Mouse (Mus musculus): ENCODE results near the gene Dmkn. TPM values are rescaled to one million over a fixed set of nuclear protein-coding genes. Genes with fewer than 3 reads are reported as not detected.
"Not testable (repeated sequence)": the region's sequence is repeated elsewhere in the genome, so short reads cannot be mapped to it uniquely, and the experiment has no call there.

Gene Dmkn
- total RNA-seq, 2 experiments from 2014 or later, result 2.6 to 3.9 TPM

DNA sequence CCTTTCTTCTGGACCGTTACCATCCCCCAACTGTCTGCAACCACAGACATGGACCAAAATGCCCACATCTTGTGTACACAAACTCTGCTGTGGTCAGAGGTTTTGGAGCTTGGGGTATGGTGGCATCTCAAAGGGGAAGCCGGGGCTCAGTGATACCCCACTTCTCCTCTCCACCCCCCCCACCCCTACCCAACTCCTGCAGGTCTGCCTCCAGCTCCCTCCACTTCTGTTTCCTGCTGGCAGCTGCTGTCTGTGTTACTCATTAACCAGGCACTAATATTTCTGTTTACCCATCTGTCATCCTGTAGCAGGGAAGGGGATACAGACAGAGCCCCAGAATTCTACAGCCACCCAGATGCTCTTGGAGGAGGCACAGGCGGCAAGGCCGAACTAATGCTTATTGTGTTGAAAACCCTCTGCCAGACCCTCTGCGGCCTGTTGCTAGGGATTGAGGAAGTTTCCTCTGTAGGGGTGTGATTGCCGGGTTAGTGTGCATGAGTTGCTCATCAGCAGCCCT lies 48.8 kb downstream of the Dmkn start:
- DNase-seq, result no peak

DNA sequence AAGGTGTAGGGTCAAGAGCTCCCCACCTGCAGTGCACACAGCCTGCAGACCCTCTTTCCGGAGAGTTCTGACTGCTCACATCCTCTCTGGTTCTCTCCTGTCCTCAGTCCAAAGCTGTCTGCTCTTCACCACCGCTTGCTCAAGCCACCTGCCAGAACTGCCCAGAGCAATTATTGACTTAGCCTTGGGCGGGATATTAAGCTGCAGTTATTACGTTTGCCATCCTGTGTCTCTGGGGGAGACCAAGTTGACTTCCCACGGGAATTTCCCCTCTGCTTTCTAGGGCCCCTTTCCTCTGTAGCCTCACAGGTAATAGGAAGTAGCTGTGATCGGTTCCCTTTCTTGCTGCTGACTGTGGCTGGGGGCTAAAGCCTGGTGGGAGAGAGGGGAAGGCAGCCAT lies 56.6 kb downstream of the Dmkn start:
- DNase-seq, result no peak

DNA sequence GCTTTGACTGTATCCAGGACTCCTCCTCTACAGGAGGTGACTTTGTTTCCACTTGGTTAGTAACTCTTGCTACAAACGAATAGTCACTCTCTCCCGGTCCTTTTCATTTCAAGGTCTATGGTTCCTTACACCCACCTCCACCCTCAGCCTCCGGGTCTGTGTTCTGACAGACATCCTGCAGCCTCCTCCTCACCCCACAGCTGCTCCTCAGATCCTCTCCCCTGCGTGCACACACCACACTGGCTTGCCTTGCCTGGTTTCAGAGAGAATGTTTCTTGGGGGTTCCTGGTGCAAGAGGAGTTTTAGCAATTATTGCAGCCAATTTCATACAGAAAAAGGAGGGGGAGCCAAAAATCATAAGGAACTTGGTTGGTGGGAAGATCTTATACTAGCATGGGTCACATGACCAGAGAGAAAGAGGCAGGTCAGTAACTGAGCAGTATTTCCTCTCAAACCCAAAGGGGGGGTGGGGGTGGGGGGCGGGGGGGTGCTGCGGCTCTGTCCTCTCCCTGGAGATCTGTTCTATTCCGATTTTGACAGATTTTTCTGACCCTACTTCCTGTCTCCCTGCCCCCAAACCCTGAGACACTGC lies 57.4 kb downstream of the Dmkn start:
- DNase-seq, result no peak

DNA sequence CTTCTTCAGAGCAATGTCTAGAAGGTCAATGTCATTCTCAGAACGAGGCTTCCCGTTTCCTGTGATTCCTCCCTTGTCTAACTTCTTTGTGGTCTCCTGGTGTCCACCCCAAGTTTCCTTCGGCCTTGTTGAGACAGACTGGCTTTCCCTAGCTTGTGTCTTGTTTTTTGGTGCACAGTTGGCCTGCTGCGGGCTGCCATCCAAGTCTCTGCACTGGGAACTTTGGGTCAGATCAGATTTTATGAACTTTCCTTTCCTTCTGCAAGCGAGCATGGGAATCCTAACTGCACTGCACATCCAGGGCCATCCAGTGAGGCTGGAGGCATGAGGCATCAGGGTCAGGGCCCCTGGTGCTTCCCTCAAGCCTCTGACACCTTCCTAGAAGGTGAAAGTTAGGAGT lies 58.0 kb downstream of the Dmkn start:
- peak; percentile 31 for DNase-seq

DNA sequence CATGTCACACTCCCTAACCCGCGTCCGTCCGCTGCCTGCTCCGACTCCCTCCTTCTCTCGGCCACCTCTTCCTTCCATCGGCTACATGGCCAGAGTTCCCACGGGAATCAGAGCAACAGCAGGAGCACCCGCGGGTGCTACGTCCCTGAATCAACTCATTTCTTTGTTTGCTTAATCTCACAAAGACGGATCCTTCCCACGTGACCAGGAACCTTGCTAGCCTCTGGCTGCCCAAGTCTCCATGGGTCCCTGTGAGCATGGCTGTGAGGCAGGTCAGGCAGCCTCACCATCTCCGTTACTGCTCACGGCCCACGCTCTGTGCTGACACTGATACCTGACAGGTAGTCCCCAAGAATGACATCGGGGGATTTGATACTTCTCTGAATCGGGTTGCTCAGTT lies 60.1 kb downstream of the Dmkn start, which contains the start of gene Ffar2:
Gene Ffar2, minus strand, starts transcription at position 101 of the 400 bp plus-strand sequence.
- no peak for DNase-seq

DNA sequence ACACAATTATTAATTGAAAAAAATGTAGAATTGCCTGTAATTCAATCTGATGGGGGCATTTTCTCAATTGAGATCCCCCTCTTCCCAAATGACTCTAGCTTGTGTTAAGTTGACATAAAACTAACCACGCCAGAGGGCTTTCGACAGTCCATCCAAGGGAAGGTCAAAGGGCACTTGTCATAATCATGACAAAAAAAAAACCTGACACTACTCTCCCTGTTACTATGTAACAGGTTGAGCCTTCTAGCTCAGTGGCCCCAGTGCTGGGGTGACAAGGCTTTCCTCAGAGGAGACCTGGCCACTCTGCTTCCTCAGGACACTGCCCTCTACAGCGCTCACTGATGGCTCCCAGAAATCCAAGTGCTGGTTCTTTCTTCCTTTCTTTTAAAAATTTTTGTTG lies 60.8 kb downstream of the Dmkn start:
- no peak for DNase-seq

DNA sequence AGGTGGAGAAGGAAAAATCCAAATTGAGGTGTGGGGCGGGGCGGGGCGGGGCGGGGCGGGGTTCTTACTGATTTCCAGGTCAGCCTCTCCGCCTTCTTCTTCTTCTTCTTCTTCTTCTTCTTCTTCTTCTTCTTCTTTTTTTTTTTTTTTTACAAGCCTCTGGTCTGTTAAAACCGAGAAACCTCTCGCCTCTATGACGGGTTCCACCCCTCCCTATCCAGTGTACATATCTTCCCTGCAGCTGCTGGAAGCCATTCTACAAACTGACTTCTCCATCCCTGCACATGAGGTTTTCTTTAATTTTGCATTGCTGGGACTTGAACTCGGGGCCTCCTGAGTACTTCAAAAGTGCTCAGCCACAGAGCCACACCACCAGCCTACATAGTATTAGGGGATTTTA lies 63.1 kb downstream of the Dmkn start:
- no peak for DNase-seq

DNA sequence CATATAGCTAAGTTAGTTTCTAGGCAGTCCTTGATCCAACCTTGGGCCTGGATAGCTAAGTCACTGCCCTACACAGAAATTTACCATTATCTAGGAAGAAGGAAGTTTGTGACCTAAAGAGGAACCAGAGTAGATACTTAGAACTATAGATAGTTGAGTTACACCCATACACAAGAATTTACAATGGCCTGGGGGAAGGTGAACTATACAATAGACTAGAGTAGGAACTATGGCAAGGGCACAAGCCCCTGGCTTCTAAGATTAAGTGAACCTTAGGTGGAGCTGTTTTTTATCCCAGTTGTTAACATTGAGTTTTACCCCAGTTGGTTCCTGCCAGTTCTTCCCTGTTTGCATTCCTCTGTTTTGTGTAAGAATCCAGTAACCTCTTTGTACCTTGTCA lies 65.3 kb downstream of the Dmkn start:
- not testable (repeated sequence) for DNase-seq

DNA sequence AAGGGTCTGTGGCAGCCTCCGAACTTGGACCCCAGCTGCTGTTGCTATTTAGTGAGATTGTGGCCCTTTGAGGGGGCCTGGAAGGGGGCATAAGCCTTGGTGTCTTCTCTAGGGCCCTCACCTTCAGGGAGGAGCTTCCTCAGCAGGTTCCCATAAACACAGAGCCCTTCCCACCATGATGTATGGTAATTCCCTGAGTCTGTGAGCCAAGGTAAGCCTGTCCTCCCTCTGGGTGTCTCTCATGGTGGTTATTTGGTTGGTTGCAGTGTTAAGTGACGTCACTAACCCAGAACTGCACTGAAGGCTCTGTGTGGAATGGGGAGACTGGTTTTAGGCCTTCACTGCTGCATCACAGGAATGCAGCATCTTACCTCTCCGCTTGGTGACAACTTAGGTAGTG lies 65.9 kb downstream of the Dmkn start:
- no peak for DNase-seq

Other genes starting within 250 kb of the Dmkn start
- 10 to 100 TPM in 1 of 2 experiments, 1 to 10 TPM in 1; 5.0 to 11.7 TPM for gene Arhgap33, start 228.7 kb upstream of the Dmkn start, total RNA-seq (2021)
- 10 to 100 TPM; 25.5 to 68.9 TPM for gene Hspb6, start 211.6 kb upstream of the Dmkn start, total RNA-seq (2021)
- gene Proser3, start 211.5 kb upstream of the Dmkn start, total RNA-seq (2021), result 10 to 100 TPM in 1 of 2 experiments, 1 to 10 TPM in 1; 5.3 to 10.1 TPM
- gene Lin37, start 203.9 kb upstream of the Dmkn start, total RNA-seq (2021), result 10 to 100 TPM; 34.4 to 40.5 TPM
- gene U2af1l4, start 200.5 kb upstream of the Dmkn start, total RNA-seq (2021), result 10 to 100 TPM; 61.4 to 71.1 TPM
- gene Gm49396, start 200.4 kb upstream of the Dmkn start, total RNA-seq (2021), result 1 to 10 TPM; 2.4 to 7.1 TPM
- gene Psenen, start 200.1 kb upstream of the Dmkn start, total RNA-seq (2021), result 100 to 1,000 TPM; 119 to 128 TPM
- 1 to 10 TPM; 2.6 to 4.7 TPM for gene Igflr1, start 198.3 kb upstream of the Dmkn start, total RNA-seq (2021)
- gene Kmt2b, start 175.0 kb upstream of the Dmkn start, total RNA-seq (2021), result 10 to 100 TPM; 34.9 to 48.7 TPM
- gene Zbtb32, start 164.8 kb upstream of the Dmkn start, total RNA-seq (2021), result under 1 TPM; 0.18 to 0.27 TPM
- gene Upk1a, start 150.9 kb upstream of the Dmkn start, total RNA-seq (2021), result under 1 TPM; 0.33 to 0.48 TPM
- gene Cox6b1, start 137.6 kb upstream of the Dmkn start, total RNA-seq (2021), result 1,000 to 10,000 TPM; 3,012 to 3,285 TPM
- not detected for gene Etv2, start 127.9 kb upstream of the Dmkn start, total RNA-seq (2021)
- gene Rbm42, start 113.4 kb upstream of the Dmkn start, total RNA-seq (2021), result 10 to 100 TPM; 64.5 to 72.9 TPM
- gene Haus5, start 98.8 kb upstream of the Dmkn start, total RNA-seq (2021), result 10 to 100 TPM; 10.5 to 12.4 TPM
- not detected for gene Pmis2, start 92.2 kb upstream of the Dmkn start, total RNA-seq (2021)
- 1 to 10 TPM in 1 of 2 experiments, not detected in 1; 2.6 TPM for gene 2200002J24Rik, start 64.8 kb upstream of the Dmkn start, total RNA-seq (2021)
- 1 to 10 TPM; 2.3 to 3.1 TPM for gene Atp4a, start 51.5 kb upstream of the Dmkn start, total RNA-seq (2021)
- gene Tmem147, start 34.2 kb upstream of the Dmkn start, total RNA-seq (2021), result 100 to 1,000 TPM; 246 to 247 TPM
- not detected for gene Gapdhs, start 20.1 kb upstream of the Dmkn start, total RNA-seq (2021)
- 10 to 100 TPM; 25.4 to 34.6 TPM for gene Sbsn, start 12.3 kb upstream of the Dmkn start, total RNA-seq (2021)
- 1 to 10 TPM; 1.5 to 1.6 TPM for gene Krtdap, start 24.1 kb downstream of the Dmkn start, total RNA-seq (2021)
- 1 to 10 TPM in 1 of 2 experiments, under 1 TPM in 1; 0.94 to 1.7 TPM for gene Ffar2, start 60.0 kb downstream of the Dmkn start, total RNA-seq (2021)
- under 1 TPM; 0.27 to 0.88 TPM for gene Ffar3, start 92.4 kb downstream of the Dmkn start, total RNA-seq (2021)
- gene Ffar1, start 97.8 kb downstream of the Dmkn start, total RNA-seq (2021), result under 1 TPM; 0.09 to 0.12 TPM
- 1 to 10 TPM; 3.3 to 5.1 TPM for gene Cd22, start 116.6 kb downstream of the Dmkn start, total RNA-seq (2021)
- under 1 TPM; 0.45 to 0.58 TPM for gene Mag, start 151.1 kb downstream of the Dmkn start, total RNA-seq (2021)
- gene Hamp2, start 160.9 kb downstream of the Dmkn start, total RNA-seq (2021), result 1 to 10 TPM in 1 of 2 experiments, not detected in 1; 1.1 TPM
- 1 to 10 TPM in 1 of 2 experiments, under 1 TPM in 1; 0.88 to 1.3 TPM for gene Hamp, start 180.3 kb downstream of the Dmkn start, total RNA-seq (2021)
- 100 to 1,000 TPM; 105 to 108 TPM for gene Usf2, start 193.0 kb downstream of the Dmkn start, total RNA-seq (2021)
- 10 to 100 TPM; 11.2 to 21.6 TPM for gene Lsr, start 209.7 kb downstream of the Dmkn start, total RNA-seq (2021)
- under 1 TPM; 0.39 to 0.63 TPM for gene Fam187b, start 210.0 kb downstream of the Dmkn start, total RNA-seq (2021)

Measured in adrenal gland, postnatal 10 days (tissue).